Comparison of ENCODE assay signal across 8 mouse cellular contexts in genomic region chrX:104670757-104671549, GRCm38 (mm10). TPM values are rescaled to one million over a fixed set of nuclear protein-coding genes. Genes with fewer than 3 reads are reported as not detected.
DNase-seq lines count a peak whose midpoint lies in the region; ATAC-seq lines count a peak whose summit lies in the region.

TSS of gene Zdhhc15 (minus strand) at chrX:104671064.

- ATAC-seq in embryonic facial prominence, embryonic 15.5 days (ENCODE audit: insufficient number of reproducible peaks, low FRiP score, low TSS enrichment, low read depth) = peak; percentile 94
- ATAC-seq in limb, embryonic 12.5 days (ENCODE audit: insufficient number of reproducible peaks, insufficient read depth, low FRiP score, low TSS enrichment, low read depth) = peak; percentile 96
- ATAC-seq in midbrain, embryonic 13.5 days = peak; percentile 98
- ATAC-seq in monocyte, adult 5-6 weeks (replicated peaks; ENCODE audit: insufficient number of reproducible peaks, low FRiP score, low TSS enrichment, poor library complexity, severe bottlenecking) = no peak; the same call in 1 of the 2 replicates

- no peaks in the 10 kb centered on the region for H3K27me3 ChIP-seq in embryonic facial prominence, embryonic 15.5 days
- peaks cover 25% of the 10 kb centered on the region for H3K27me3 ChIP-seq in limb, embryonic 12.5 days
- H3K27me3 ChIP-seq in midbrain, embryonic 13.5 days = peaks cover 34% of the 10 kb centered on the region; the same call in 1 of the 2 replicates

- WGBS in embryonic facial prominence, embryonic 15.5 days = 13% methylated on average over 30 of the region's 31 CpGs
- WGBS in limb, embryonic 12.5 days = 25% methylated on average over 29 of the region's 31 CpGs
- WGBS in midbrain, embryonic 13.5 days = 33% methylated on average over 27 of the region's 31 CpGs

- H3K4me2 ChIP-seq in embryonic facial prominence, embryonic 15.5 days (replicated peaks) = peak within 1 kb of the TSS; percentile 49
- peak within 1 kb of the TSS; percentile 59 for H3K4me2 ChIP-seq in limb, embryonic 12.5 days
- H3K4me2 ChIP-seq in midbrain, embryonic 13.5 days (replicated peaks) = peak within 1 kb of the TSS; percentile 63

- H3K4me3 ChIP-seq in embryonic facial prominence, embryonic 15.5 days (replicated peaks) = peak within 1 kb of the TSS; percentile 55
- peak within 1 kb of the TSS; percentile 49 for H3K4me3 ChIP-seq in limb, embryonic 12.5 days (replicated peaks)
- H3K4me3 ChIP-seq in midbrain, embryonic 13.5 days (replicated peaks) = peak within 1 kb of the TSS; percentile 50

- peak within 1 kb of the TSS; percentile 42 for H3K9ac ChIP-seq in embryonic facial prominence, embryonic 15.5 days
- H3K9ac ChIP-seq in limb, embryonic 12.5 days (replicated peaks) = peak within 1 kb of the TSS; percentile 61
- peak within 1 kb of the TSS; percentile 65 for H3K9ac ChIP-seq in midbrain, embryonic 13.5 days (replicated peaks)

- peak; percentile 56 to 71 for DNase-seq in adrenal gland, postnatal 36 days
- peak; percentile 4 to 9 for DNase-seq in heart, adult 9 months (ENCODE audit: low spot score in 2 of 2)
- peak; percentile 15 to 19 for DNase-seq in kidney, adult 8-10 months
- peak; percentile 7 to 15 for DNase-seq in spleen, adult 18-20 months

- H3K27ac ChIP-seq in embryonic facial prominence, embryonic 15.5 days (replicated peaks) = peak within 1 kb of the TSS; percentile 74
- H3K27ac ChIP-seq in limb, embryonic 12.5 days = peak within 1 kb of the TSS; percentile 86
- 0 out of 2 replicates have a peak within 1 kb of the TSS, but pooled peaks have one; percentile 14 for H3K27ac ChIP-seq in midbrain, embryonic 13.5 days

- no peaks in the 10 kb centered on the region for H3K9me3 ChIP-seq in embryonic facial prominence, embryonic 15.5 days (replicated peaks)
- H3K9me3 ChIP-seq in limb, embryonic 12.5 days = no peaks in the 10 kb centered on the region
- H3K9me3 ChIP-seq in midbrain, embryonic 13.5 days = no peaks in the 10 kb centered on the region

- no peaks in the 10 kb centered on the region for H3K36me3 ChIP-seq in embryonic facial prominence, embryonic 15.5 days
- no peaks in the 10 kb centered on the region for H3K36me3 ChIP-seq in limb, embryonic 12.5 days
- H3K36me3 ChIP-seq in midbrain, embryonic 13.5 days = no peaks in the 10 kb centered on the region

- H3K4me1 ChIP-seq in embryonic facial prominence, embryonic 15.5 days = no peaks in the 10 kb centered on the region
- H3K4me1 ChIP-seq in limb, embryonic 12.5 days (replicated peaks) = no peaks in the 10 kb centered on the region
- 0 out of 2 replicates have a peak, but pooled peaks cover 2% of the 10 kb centered on the region for H3K4me1 ChIP-seq in midbrain, embryonic 13.5 days (replicated peaks)

RNA-seq across cellular contexts. Expression of gene Zdhhc15, which starts in this region (rescaled TPM):
- 1 to 10 TPM; 1.7 to 2.1 TPM for total RNA-seq in adrenal gland, postnatal 36 days (2021)
- polyA plus RNA-seq in embryonic facial prominence, embryonic 15.5 days (2015; fragmentation: Nextera tagmentation; extraction: Ambion mirVana) = 9.7 and 10.5 TPM in 2 replicates
- polyA plus RNA-seq in limb, embryonic 12.5 days (2016; fragmentation: Nextera tagmentation; extraction: Ambion mirVana) = 14.6 and 16.3 TPM in 2 replicates
- polyA plus RNA-seq in midbrain, embryonic 13.5 days (2015; fragmentation: Nextera tagmentation; extraction: Ambion mirVana) = 5.6 and 5.9 TPM in 2 replicates
- 2.0 to 8.2 TPM (median 2.3 TPM) in 3 replicates for total RNA-seq in monocyte, adult 5-6 weeks (2017)

Comparison
In these comparisons a context has a peak if more than half of its experiments do, and no peak if none do; other contexts are left out.
1. DNase-seq: peak in every context shown above with its lines; median percentile 64 in adrenal gland, postnatal 36 days; 17 in kidney, adult 8-10 months; 11 in spleen, adult 18-20 months; 6 in heart, adult 9 months.
2. H3K27ac ChIP-seq: peak in every context shown above with its lines; median percentile 86 in limb, embryonic 12.5 days; 74 in embryonic facial prominence, embryonic 15.5 days; 14 in midbrain, embryonic 13.5 days.